ENCODE assay signal across 20 mouse cellular contexts in the genomic region with DNA sequence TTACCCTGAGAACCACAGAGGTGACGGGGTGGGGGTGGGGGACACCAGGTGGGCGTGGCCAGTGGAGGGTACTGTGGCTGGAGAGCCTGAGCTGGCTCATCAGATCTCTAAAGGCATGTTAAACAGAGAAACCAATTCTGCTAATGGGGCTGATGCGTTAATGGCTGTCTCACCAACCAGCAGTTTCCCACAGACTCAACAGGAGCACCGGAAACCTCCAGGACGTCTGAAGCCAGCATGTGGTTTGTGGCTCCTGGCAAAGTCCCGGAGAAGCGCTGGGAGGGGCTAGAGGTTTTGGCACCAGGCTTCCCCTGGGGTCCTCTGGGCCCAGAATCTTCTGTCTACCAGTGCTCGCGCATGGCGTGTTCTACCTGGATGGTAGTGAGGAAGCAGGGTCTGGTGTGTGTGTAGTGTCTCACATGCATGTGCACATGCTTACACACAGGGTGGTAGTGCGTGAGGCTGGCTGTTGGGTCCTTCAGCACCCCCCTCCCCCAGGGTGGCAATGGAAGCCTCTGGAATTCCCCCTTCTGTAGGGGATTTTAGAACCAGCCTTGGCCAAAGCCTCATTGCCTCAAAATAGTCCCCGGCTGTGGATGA. TPM values are rescaled to one million over a fixed set of nuclear protein-coding genes. Genes with fewer than 3 reads are reported as not detected.
DNase-seq lines count a peak whose midpoint lies in the region; ATAC-seq and TF ChIP-seq lines count a peak whose summit lies in the region.
"Had no signal": no experiment of that assay in that cellular context is flagged by ENCODE, and none has a peak within 500 bp of the region (broad histone marks: within the 10 kb centered on the region; RNA-seq: fewer than 3 reads in every experiment).

No protein-coding gene starts in this region.

- peak overlapping the region; percentile 71; the same call in 1 of the 2 replicates for H3K27ac ChIP-seq in ES-E14 (ENCODE audit: insufficient read depth, low read depth, low read length, poor library complexity, severe bottlenecking)
- no peak overlapping the region for H3K27ac ChIP-seq in hindbrain, embryonic 16.5 days (ENCODE audit: low read depth, low read length)
- H3K27ac ChIP-seq: hindbrain, embryonic 13.5 days; limb, embryonic 13.5 days; liver, embryonic 14.5 days; midbrain, embryonic 12.5 days; neural tube, embryonic 12.5 days had no signal

- WGBS in hindbrain, embryonic 16.5 days = 65% methylated on average over 12 of the region's 12 CpGs

- H3K27me3 ChIP-seq in hindbrain, embryonic 16.5 days (replicated peaks; ENCODE audit: control insufficient read depth, insufficient read depth, low read length) = no peaks in the 10 kb centered on the region
- H3K27me3 ChIP-seq: hindbrain, embryonic 13.5 days; limb, embryonic 13.5 days; midbrain, embryonic 12.5 days; neural tube, embryonic 12.5 days had no signal

- peak; percentile 65 for DNase-seq in 3134 (ENCODE audit: extremely low read depth, insufficient read length, low spot score)
- peak; percentile 35 for DNase-seq in 3T3-L1 (ENCODE audit: low read depth, low spot score)
- no peak for DNase-seq in ES-E14 (ENCODE audit: low read depth, low spot score)
- DNase-seq in urinary bladder, adult 2 months (ENCODE audit: low spot score) = no peak
- no peak for DNase-seq in layer of hippocampus, postnatal 14 days (ENCODE audit: low spot score in 2 of 2)
- no peak for DNase-seq in cerebellum, postnatal 25 days
- DNase-seq: adrenal gland, postnatal 36 days; cerebellum, adult 11-12 months; gastrocnemius, postnatal 36 days; heart, postnatal 10 days; kidney, adult 18-20 months; kidney, postnatal 14 days had no signal

- no peak overlapping the region for H3K4me2 ChIP-seq in hindbrain, embryonic 16.5 days (ENCODE audit: low read length)
- H3K4me2 ChIP-seq: hindbrain, embryonic 13.5 days; limb, embryonic 13.5 days; midbrain, embryonic 12.5 days; neural tube, embryonic 12.5 days had no signal

- no peak overlapping the region; a peak in 1 of 4 replicates for H3K4me3 ChIP-seq in ES-E14 (ENCODE audit: insufficient read depth in 1 of 2, low read depth in 1 of 2, low read length in 2 of 2, poor library complexity in 1 of 2, severe bottlenecking in 1 of 2)
- no peak overlapping the region for H3K4me3 ChIP-seq in hindbrain, embryonic 16.5 days (ENCODE audit: low read length)
- H3K4me3 ChIP-seq: hindbrain, embryonic 13.5 days; limb, embryonic 13.5 days; midbrain, embryonic 12.5 days; neural tube, embryonic 12.5 days had no signal

- H3K4me1 ChIP-seq in ES-E14 (ENCODE audit: control insufficient read depth in 2 of 2, insufficient read depth in 2 of 2, low read length in 2 of 2, poor library complexity in 1 of 2) = peaks cover 6 to 11% of the 10 kb centered on the region in 2 experiments; a peak in 3 of 4 replicates
- peaks cover 12% of the 10 kb centered on the region for H3K4me1 ChIP-seq in hindbrain, embryonic 16.5 days (ENCODE audit: control insufficient read depth, insufficient read depth, low read depth, low read length)

- H3K36me3 ChIP-seq in ES-E14 (ENCODE audit: control insufficient read depth, insufficient read depth, low read length, poor library complexity, severe bottlenecking) = no peaks in the 10 kb centered on the region
- H3K36me3 ChIP-seq in hindbrain, embryonic 16.5 days (ENCODE audit: control insufficient read depth, insufficient read depth, low read length) = no peaks in the 10 kb centered on the region
- H3K36me3 ChIP-seq: hindbrain, embryonic 13.5 days; limb, embryonic 13.5 days; midbrain, embryonic 12.5 days; neural tube, embryonic 12.5 days had no signal

- H3K9me3 ChIP-seq in ES-E14 (ENCODE audit: control insufficient read depth, insufficient read depth, low read depth, low read length) = no peaks in the 10 kb centered on the region
- no peaks in the 10 kb centered on the region for H3K9me3 ChIP-seq in hindbrain, embryonic 16.5 days (ENCODE audit: control insufficient read depth, low read length)
- H3K9me3 ChIP-seq: hindbrain, embryonic 13.5 days; limb, embryonic 13.5 days; midbrain, embryonic 12.5 days; neural tube, embryonic 12.5 days had no signal

- ATAC-seq in granulocyte monocyte progenitor cell, adult 5-6 weeks (replicated peaks; ENCODE audit: poor library complexity, severe bottlenecking) = peak; percentile 44
- no peak for ATAC-seq in hindbrain, embryonic 16.5 days
- ATAC-seq: forebrain, embryonic 16.5 days had no signal

- in situ Hi-C loops in ES-E14 (cut with MboI; ENCODE audit: low sequenced_read_pairs in 2 of 2, unreplicated experiment in 2 of 2) = loop anchor here in 1 of 2 experiments (25.0 kb wide), 1 partner anchor 333 kb away; the partner anchor contains the start of gene Grm4

- peak overlapping the region; percentile 42; the same call in 1 of the 2 replicates for H3K9ac ChIP-seq in ES-E14 (ENCODE audit: insufficient read depth, low read depth, low read length, poor library complexity, severe bottlenecking)
- no peak overlapping the region for H3K9ac ChIP-seq in hindbrain, embryonic 16.5 days (ENCODE audit: low read depth, low read length)
- H3K9ac ChIP-seq: hindbrain, embryonic 13.5 days; limb, embryonic 13.5 days; liver, embryonic 14.5 days; midbrain, embryonic 12.5 days; neural tube, embryonic 12.5 days had no signal

TF ChIP-seq in ES-E14, 5 proteins besides CTCF, POLR2A, EP300 and RAD21:
- no peak for TF ChIP-seq HCFC1 (IDR thresholded peaks at IDR 0.05; ENCODE audit: borderline replicate concordance, insufficient read depth, low read length)
- no peak for TF ChIP-seq CHD2 (IDR thresholded peaks at IDR 0.05; ENCODE audit: low read depth, low read length)
- TF ChIP-seq ZC3H11A (IDR thresholded peaks at IDR 0.05; ENCODE audit: borderline replicate concordance, low read depth, low read length) = no peak
- TF ChIP-seq ZNF384 (IDR thresholded peaks at IDR 0.05; ENCODE audit: low read depth, low read length) = no peak
- no peak for TF ChIP-seq MAFK (IDR thresholded peaks at IDR 0.05; ENCODE audit: insufficient read depth, low read depth, low read length)
TF ChIP-seq in ES-E14: peak in this region for 0.

RNA-seq across cellular contexts. Expression of gene Ip6k3, which starts 12.2 kb away (rescaled TPM):
- 0.27 TPM in 1 of 2 replicates, not detected in the other for total RNA-seq in ES-E14 (2012; rRNA removed)
- not detected in 2 replicates for total RNA-seq in granulocyte monocyte progenitor cell, adult 5-6 weeks (2014; fragmentation: Nextera tagmentation)
- not detected in 2 replicates for total RNA-seq in granulocyte monocyte progenitor cell, adult 5-6 weeks (2017)
- 0.13 and 0.17 TPM in 2 replicates for polyA plus RNA-seq in urinary bladder, adult 2 months (2012; rRNA removed)
- under 1 TPM in 1 of 2 experiments, not detected in 1; 0.36 TPM for total RNA-seq in layer of hippocampus, postnatal 14 days (2021)
- polyA plus RNA-seq in hindbrain, embryonic 16.5 days (2015; fragmentation: Nextera tagmentation; extraction: Ambion mirVana) = 0.27 and 0.31 TPM in 2 replicates
- polyA plus RNA-seq: forebrain, embryonic 16.5 days had no signal

RNA-seq across cellular contexts. Expression of gene Lemd2, which starts 24.5 kb away (rescaled TPM):
- total RNA-seq in ES-E14 (2012; rRNA removed) = 51.8 and 87.8 TPM in 2 replicates
- total RNA-seq in granulocyte monocyte progenitor cell, adult 5-6 weeks (2014; fragmentation: Nextera tagmentation) = 36.5 and 36.9 TPM in 2 replicates
- total RNA-seq in granulocyte monocyte progenitor cell, adult 5-6 weeks (2017) = 23.5 and 29.7 TPM in 2 replicates
- 58.8 and 65.6 TPM in 2 replicates for polyA plus RNA-seq in urinary bladder, adult 2 months (2012; rRNA removed)
- 10 to 100 TPM; 43.3 to 45.6 TPM for total RNA-seq in layer of hippocampus, postnatal 14 days (2021)
- polyA plus RNA-seq in hindbrain, embryonic 16.5 days (2015; fragmentation: Nextera tagmentation; extraction: Ambion mirVana) = 11.1 and 17.7 TPM in 2 replicates

RNA-seq across cellular contexts. Expression of gene Uqcc2, which starts 46.1 kb away (rescaled TPM):
- total RNA-seq in ES-E14 (2012; rRNA removed) = 175 and 199 TPM in 2 replicates
- 142 and 196 TPM in 2 replicates for total RNA-seq in granulocyte monocyte progenitor cell, adult 5-6 weeks (2014; fragmentation: Nextera tagmentation)
- 166 and 171 TPM in 2 replicates for total RNA-seq in granulocyte monocyte progenitor cell, adult 5-6 weeks (2017)
- 175 and 243 TPM in 2 replicates for polyA plus RNA-seq in urinary bladder, adult 2 months (2012; rRNA removed)
- total RNA-seq in layer of hippocampus, postnatal 14 days (2021) = 100 to 1,000 TPM; 165 to 168 TPM
- polyA plus RNA-seq in hindbrain, embryonic 16.5 days (2015; fragmentation: Nextera tagmentation; extraction: Ambion mirVana) = 343 and 396 TPM in 2 replicates

Comparison
In these comparisons a context has a peak if more than half of its experiments do, and no peak if none do; other contexts are left out.
1. DNase-seq: peak in 3134 (single experiment) and 3T3-L1 (single experiment); none in ES-E14 (single experiment), urinary bladder, adult 2 months (single experiment), layer of hippocampus, postnatal 14 days (0 of 2) and cerebellum, postnatal 25 days (0 of 2).